Mouse (Mus musculus): ENCODE data around the gene Ccdc184.

Gene Ccdc184

DNA sequence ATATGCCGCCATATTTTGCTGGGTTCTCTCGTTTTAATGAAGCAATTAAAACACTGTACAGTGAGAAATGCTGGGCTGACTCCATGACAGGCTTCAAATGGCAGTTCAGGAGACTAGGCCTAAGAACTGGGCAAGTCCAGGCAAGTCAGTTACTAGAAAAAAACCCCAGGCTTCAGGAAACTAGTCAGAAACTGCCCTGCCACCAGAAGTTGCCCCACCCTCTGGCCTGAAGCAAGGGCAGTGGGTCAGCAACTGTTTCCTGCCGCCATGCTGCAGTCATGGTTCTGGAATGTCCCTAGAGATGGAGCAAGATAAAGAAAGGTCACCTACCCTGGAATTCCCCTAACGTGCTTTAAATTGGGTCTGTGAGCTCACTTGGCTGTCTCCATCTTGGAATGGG, 11.0 kb upstream of the Ccdc184 start:
- DNase-seq (ENCODE audit: low spot score), result no peak

DNA sequence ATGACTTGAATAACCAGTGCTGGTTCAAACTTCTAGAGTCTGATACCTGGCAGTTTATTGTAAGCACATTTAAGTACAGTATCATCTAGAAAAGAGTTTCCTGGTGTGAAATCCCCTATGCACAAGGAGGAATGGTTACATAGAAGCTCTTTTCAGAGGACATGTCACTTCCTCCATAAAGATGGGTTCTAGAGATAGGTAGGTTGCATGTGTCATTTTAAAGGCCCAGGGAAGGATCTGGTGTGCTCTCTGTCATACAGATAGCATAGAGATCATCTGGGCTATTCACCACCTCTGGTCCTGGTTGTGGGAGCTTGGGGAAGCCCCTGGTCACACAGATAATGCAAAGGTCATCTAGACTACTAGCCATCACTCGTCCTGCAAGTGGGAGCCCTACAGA, 9.7 kb upstream of the Ccdc184 start:
- no peak for DNase-seq (ENCODE audit: low spot score)

GRCm38 (mm10) chr15:98161026-98161805, 5.7 kb upstream of the Ccdc184 start:
- DNase-seq (ENCODE audit: low spot score), result no peak

DNA sequence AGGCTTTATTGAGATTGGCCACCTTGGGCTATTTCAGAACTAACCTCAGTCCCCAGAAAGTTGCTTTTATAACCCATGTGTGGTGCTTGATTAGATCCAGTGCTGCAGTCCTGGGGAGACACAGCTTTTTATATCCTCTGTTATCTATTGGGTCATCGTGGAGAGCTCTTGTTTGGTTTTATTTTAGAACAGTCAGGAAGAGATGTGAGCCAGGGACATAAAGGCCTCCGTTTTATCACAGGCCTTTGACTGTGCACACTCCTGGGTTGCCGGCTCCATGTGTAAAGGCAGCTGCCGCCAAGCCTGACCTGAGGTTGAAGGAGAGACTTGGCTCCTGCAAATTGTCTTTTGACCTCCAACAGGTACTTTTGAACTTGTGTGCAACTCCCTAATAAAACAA, 4.4 kb upstream of the Ccdc184 start:
- DNase-seq (ENCODE audit: low spot score), result no peak

GRCm38 (mm10) chr15:98165525-98165924, 1.4 kb upstream of the Ccdc184 start, which contains the start of gene Asb8:
Gene Asb8, minus strand, starts transcription at chr15:98165625.
- no peak for DNase-seq (ENCODE audit: low spot score)

DNA sequence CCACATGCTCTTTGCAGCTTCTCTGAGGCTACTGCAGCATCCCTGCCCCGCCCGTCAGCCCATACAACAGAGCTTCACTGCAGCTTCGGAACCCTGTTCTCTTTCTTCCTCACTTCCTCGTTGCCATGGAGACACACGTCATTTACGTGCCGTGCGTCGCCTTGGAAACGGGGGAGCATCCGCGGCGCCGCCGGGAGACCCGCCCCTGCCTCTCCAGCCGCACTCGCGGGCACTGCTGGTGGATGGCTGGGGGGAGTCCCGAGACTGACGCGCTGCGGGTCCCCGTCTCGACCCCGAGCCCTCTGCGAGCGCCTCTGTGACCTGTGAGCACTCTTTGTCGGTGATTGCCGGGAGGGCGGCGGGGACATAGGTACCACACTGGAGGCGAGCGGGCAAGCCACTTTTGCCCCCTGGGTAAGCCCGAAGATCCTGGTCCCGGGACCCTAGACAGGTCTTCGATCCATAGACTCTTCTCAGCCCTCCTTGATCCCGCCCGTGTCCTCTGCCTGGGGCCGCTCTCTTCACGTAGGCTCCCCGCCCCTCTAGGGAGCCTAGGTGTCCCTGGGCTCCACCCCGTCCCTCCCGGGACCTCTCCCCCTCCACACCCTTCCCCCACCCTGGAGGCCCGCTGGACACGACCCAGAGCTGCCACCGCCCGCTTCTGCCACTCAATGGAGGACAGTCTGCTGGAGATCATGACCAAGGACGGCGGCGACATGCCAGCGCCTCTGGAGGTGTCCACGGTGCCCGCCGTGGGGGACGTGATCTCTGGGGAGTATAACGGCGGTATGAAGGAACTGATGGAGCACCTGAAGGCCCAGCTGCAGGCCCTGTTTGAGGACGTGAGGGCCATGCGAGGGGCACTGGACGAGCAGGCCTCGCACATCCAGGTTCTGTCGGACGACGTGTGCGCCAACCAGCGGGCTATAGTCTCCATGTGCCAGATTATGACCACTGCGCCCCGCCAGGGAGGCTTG, 975 bp downstream of the Ccdc184 start:
- peak; percentile 85 for DNase-seq (ENCODE audit: low spot score)

- no peak for DNase-seq (ENCODE audit: low spot score)
These were observed 1.7 kb downstream of the Ccdc184 start for GRCm38 (mm10) chr15:98168622-98169004.

DNA sequence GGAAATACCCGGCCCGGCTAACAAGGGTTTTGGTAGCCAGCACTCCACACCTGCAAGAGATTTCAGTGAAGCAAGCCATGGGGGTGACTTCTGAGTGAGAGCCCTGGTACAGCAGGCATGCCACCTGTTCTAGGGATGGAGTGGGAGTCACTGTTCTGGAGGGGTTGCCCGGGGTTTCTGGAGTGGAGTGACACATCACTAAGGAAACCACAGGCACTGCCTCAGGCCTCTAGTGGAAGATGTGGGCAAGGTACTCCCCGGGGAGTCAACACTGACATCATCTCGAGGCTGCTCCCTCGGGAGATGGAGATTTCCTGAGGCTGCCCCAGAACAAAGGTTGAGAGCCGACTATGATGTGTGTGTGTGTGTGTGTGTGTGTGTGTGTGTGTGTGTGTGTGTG, 3.4 kb downstream of the Ccdc184 start:
- DNase-seq (ENCODE audit: low spot score), result no peak

DNA sequence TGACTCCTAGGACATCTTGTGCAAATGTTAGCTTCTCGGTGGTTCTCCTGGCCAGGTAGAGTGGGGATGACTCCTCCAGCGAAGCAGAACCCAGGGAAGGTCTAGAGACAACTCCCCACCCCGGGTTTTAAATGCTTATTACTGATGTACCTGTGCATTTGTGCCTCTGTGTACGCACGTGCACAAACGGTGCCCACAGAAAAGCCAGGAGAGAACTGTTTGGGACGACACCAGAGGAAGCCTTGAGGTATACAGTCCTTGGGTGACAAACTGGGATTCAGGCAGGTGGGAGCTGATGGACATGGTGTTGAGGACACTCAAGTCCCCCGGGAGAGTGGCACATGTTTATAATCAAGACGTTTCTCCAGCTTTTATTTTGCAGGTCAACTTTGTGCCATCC, 4.0 kb downstream of the Ccdc184 start:
- no peak for DNase-seq (ENCODE audit: low spot score)

DNA sequence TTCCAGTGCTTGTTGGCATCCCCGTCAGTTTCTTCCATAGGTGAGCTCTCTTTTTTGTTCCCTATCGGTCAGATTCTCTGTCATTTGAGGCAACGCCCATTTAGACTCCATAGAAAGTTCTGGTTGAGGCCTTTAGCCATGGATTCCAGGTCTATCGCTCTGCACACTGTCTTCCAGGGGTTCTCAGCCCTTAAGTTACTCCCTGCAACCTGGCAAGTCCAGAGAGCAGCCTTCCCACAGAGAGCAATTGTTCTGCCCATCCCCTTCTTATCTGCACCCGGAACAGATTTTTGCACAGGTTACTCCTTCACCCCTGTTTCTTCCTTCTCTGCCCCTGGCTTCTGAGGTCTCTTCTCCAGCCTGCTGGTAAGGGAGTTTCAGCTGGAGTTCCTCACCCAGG, 5.2 kb downstream of the Ccdc184 start:
- no peak for DNase-seq (ENCODE audit: low spot score)

DNA sequence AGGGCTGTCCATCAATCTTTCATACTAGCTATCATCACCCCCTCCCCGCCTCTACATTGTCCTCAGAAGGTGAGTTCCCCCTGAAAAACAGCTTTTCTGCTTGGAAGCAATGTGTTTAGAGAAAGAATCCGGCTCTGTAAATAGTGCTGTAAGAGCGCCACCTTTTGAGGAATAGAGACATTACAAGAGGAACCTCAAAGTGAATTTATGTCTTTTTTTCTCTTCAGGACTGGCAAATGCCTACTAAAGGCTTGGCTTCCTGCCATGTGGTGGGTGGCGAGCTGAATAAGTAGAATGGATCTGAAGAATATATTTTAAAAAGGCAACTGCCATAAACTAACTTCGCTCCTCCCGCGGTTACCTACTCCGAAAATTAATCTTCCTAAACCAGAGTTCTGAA, 6.9 kb downstream of the Ccdc184 start:
- no peak for DNase-seq (ENCODE audit: low spot score)

DNA sequence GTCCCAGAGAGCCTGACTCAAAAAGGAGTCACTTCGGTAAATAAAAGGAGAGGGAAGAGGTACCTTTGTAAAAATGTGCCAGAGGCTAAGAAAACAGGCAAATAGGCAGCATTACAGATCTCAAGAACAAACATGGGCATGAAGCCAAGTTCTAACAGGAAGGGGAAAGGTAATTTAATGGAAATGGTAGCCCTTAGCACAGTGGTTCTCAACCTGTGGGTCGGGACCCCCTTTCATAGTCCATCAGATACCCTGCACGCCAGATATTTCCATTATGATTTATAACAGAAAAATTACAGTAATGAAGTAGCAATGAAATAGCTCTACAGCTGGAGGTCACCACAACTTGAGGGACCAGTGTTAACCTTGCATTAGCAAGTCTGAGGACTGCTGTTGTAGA, 10.4 kb downstream of the Ccdc184 start:
- DNase-seq (ENCODE audit: low spot score), result no peak

GRCm38 (mm10) chr15:98180567-98181131, 13.7 kb downstream of the Ccdc184 start:
- no peak for DNase-seq (ENCODE audit: low spot score)

DNA sequence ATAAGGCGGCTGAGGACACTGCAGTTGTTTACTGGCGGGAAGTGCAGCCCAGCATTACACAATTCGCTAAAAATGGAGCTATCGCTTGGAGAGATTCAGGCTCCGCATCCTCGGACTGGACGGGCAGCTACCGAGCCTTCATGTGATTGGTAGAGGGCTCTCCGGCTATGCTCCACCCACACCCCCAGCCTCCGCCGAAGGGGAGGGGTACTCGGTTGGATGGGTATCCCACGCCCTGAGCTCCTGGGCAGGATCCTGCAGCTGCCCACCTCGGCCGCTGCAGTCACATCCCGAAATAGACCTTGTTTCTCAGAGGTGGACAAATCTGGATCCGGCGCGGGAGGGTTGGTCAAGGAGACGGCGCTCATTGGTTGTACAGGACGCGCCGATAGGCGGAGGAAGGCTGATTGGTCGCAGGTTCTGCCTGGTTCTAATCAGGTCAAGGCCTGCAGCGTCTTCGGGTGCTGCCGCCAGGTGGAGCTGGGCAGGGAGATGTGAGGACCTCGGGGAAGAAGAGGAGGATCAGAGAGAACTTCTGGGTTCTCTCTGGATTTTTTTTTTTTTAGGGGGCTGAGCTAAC, 14.3 kb downstream of the Ccdc184 start:
- DNase-seq (ENCODE audit: low spot score), result peak; percentile 91

- DNase-seq (ENCODE audit: low spot score), result no peak
These were observed 15.1 kb downstream of the Ccdc184 start for GRCm38 (mm10) chr15:98181856-98182570.

DNA sequence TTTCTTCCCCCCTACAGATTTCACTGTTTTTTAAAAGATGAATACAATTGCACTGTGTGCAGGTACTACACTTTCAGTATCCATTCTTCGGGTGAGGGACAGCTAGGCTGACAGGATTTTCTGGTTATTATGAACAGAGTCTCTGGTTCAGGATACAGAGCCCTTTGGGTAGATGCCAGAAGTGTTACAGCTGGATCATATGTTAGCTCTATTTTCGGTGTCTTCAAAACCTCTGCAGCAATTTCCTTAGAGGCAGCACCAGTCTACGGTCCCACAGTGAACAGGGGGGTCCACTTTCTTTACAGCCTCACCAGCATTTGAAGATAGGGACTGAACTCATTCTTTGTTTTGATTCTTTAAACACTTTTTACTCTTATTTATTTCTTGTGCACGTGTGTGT, 17.5 kb downstream of the Ccdc184 start:
- no peak for DNase-seq (ENCODE audit: low spot score)

DNA sequence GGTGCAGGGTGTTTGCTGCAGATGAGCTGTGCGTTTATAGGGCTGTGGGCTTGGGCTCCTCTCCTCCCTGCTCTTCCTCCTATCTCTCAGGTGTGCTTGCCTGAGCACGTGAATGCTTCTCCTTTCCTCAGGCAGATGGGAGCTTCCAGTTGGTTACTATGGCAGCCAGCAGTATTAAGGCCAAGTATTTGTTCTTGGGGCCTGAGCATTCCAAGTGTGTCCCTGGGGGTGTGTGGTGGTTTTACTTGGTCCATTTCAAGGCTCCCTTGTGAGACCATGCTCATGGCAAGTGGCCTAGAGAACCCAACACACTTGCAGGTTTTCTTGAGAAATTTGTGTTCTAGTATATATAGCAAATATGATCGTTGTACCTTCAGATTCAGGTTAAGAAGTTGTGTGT, 28.5 kb downstream of the Ccdc184 start, which contains the start of gene Olfr288:
Olfr288 (minus strand) TSS at position 101 of the 400 bp plus-strand sequence.
- DNase-seq (ENCODE audit: low spot score), result no peak

DNA sequence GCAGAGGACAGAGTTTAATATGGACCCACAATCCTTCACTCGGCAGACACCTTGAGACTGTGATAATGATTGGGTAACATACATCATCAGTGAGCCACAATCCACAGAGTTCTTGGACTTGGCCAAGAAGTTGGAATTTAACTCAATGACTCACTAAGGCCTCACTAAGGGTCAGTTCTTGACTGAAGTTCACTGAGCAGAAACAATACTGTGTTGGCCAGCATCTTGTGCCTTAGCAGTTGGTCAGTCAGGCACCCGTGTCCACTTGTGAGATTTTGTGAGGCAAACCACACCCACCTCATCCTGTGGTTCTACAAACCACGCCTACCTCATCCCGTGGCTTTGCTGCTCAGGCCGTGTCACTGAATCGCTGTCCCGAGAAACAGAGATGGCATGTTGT, 42.7 kb downstream of the Ccdc184 start:
- no peak for DNase-seq (ENCODE audit: low spot score)

- DNase-seq (ENCODE audit: low spot score), result no peak
These were observed 46.4 kb downstream of the Ccdc184 start for GRCm38 (mm10) chr15:98213336-98213870.

DNA sequence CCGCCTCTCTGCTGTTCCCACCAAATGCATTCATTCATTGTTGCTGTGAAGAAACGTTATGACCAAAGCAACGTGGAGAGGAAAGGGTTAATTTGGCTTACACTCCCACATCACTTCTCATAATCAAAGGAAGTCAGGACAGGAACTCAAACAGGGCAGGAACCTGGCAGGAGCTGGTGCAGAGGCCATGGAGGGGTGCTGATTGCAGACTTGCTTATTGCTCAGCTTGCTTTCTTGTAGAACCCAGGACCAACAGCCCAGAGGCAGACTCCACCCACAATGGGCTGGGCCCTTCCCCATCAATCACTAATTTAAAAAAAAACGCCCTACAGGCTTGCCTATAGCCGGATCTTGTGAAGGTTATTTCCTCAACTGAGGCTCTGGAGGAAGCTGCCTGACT, 47.2 kb downstream of the Ccdc184 start:
- no peak for DNase-seq (ENCODE audit: low spot score)

Measured in testis, postnatal 14 days (tissue).